Mouse (Mus musculus) embryonic facial prominence, embryonic 10.5 days (tissue): ENCODE data around the gene Irx5. TPM values are rescaled to one million over a fixed set of nuclear protein-coding genes. Genes with fewer than 3 reads are reported as not detected.

Experiments used
- DNase-seq: peaks from one replicate; pipeline ENCODE4 v3.0.0-alpha.2; 2017; ENCODE audit warnings: low spot score
- H3K27ac ChIP-seq: fragments of 300-500 bp; sonication (generic); replicated peaks from 2 replicates; pipeline ENCODE4 v1.5.1; 2016; ENCODE audit warnings: mild to moderate bottlenecking
- H3K27me3 ChIP-seq: fragments of 300-500 bp; sonication (generic); replicated peaks from 2 replicates; pipeline ENCODE4 v1.6.1; 2016; ENCODE audit warnings: low read depth, mild to moderate bottlenecking; ENCODE audit not compliant: poor library complexity, severe bottlenecking
- H3K36me3 ChIP-seq: fragments of 300-500 bp; sonication (generic); replicated peaks from 2 replicates; pipeline ENCODE4 v1.6.1; 2016; ENCODE audit warnings: mild to moderate bottlenecking, moderate library complexity
- H3K4me1 ChIP-seq: fragments of 300-500 bp; sonication (generic); 2 replicates; pipeline ENCODE4 v1.6.1; 2016
- H3K4me3 ChIP-seq: fragments of 300-500 bp; sonication (generic); 2 replicates; pipeline ENCODE4 v1.5.1; 2016; ENCODE audit warnings: mild to moderate bottlenecking, moderate library complexity
- H3K9me3 ChIP-seq: fragments of 300-500 bp; sonication (generic); 2 replicates; pipeline ENCODE4 v1.6.1; 2016; ENCODE audit warnings: mild to moderate bottlenecking
- WGBS: fragments of 180-500 bp; shearing (Covaris S2); methylation state at CpG from one replicate; pipeline ENCODE4 v1.1.7; 2016; 5-methylcytosine and 5-hydroxymethylcytosine counted together
- polyA plus RNA-seq: library from polyadenylated mRNA; unstranded; fragments of >200 nt; fragmentation: Nextera tagmentation; extraction: Ambion mirVana; gene quantifications from 2 replicates; pipeline ENCODE4 v1.2.1, GENCODE M21; 2016

The Irx5 gene
- polyA plus RNA-seq: 9.5 and 10.2 TPM in 2 replicates

DNA sequence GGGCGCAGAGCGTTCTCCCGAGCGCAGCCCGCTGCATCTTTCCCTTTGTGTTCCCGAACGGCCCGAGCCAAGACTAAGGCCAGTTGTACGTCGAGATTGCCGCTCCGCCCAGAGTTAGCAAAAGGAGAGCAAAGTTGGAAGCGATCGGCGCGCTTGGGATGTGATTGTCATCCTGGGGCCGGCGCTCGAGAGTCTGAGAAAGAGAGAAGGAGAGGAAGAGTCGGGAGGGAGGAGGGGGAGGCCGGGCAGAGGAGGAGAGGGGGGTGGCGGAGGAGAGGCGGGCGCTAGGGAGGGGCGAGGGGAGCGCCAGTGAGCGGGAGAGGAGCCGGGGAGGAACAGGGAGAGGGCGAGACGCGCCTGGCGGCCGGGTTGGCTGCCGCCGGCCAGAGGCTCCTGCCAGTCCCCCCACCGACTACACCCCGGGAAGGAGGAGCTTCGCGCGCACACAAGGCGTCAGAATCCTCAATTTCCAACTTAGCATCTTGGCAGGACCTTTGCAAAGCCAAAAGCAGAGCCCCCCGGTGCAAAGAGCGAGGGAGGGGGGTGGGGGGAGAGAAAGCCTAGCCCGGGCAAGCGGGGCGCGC, at the start of gene Irx5:
Irx5 (plus strand) TSS at position 228 of the 584 bp plus-strand sequence.
- Histone ChIP-seq H3K27me3 (peaks cover 70% of the 10 kb centered on the region), H3K4me1 (peaks cover 83% of the 10 kb centered on the region), H3K9me3 (no peaks in the 10 kb centered on the region), H3K36me3 (peaks cover 10% of the 10 kb centered on the region), H3K27ac (peak within 1 kb of the TSS; percentile 94), H3K4me3 (peak within 1 kb of the TSS; percentile 79)
- WGBS: under 1% methylated on average over 46 of the region's 47 CpGs
- peak; percentile 94 for DNase-seq

DNA sequence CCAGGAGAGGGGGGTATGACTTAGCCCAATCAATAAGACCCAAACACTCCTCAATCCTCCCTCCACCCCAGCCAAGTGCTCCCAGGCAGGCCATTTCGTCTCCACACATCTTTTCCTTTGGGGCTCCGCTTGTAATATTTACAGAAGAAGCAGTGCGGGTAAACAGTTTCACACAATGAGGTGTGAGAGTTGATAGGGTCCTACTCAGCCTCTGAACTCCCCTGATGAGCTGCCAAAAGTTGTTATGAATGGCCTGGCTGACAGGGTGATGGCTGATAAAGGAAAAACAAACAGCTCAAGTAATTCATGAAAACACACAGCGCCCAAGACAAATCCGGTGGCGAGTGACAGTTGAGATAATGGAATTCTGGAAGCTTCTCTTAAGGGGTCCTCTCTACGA, 45.2 kb upstream of the Irx5 start:
- WGBS: 67% methylated on average over 7 of the region's 7 CpGs
- H3K27me3 ChIP-seq: no peaks in the 10 kb centered on the region
- peaks cover 10% of the 10 kb centered on the region for H3K4me1 ChIP-seq
- no peaks in the 10 kb centered on the region for H3K36me3 ChIP-seq
- DNase-seq: no peak
- no peaks in the 10 kb centered on the region for H3K9me3 ChIP-seq
- H3K4me3 ChIP-seq: no peak overlapping the region
- H3K27ac ChIP-seq: no peak overlapping the region

GRCm38 (mm10) chr8:92313707-92314106, 43.7 kb upstream of the Irx5 start:
- no peak for DNase-seq
- H3K27me3 ChIP-seq: no peaks in the 10 kb centered on the region
- H3K4me1 ChIP-seq: peaks cover 10% of the 10 kb centered on the region
- H3K27ac ChIP-seq: no peak overlapping the region
- H3K36me3 ChIP-seq: no peaks in the 10 kb centered on the region
- 87% methylated on average over 3 of the region's 3 CpGs for WGBS
- H3K9me3 ChIP-seq: no peaks in the 10 kb centered on the region
- no peak overlapping the region for H3K4me3 ChIP-seq

DNA sequence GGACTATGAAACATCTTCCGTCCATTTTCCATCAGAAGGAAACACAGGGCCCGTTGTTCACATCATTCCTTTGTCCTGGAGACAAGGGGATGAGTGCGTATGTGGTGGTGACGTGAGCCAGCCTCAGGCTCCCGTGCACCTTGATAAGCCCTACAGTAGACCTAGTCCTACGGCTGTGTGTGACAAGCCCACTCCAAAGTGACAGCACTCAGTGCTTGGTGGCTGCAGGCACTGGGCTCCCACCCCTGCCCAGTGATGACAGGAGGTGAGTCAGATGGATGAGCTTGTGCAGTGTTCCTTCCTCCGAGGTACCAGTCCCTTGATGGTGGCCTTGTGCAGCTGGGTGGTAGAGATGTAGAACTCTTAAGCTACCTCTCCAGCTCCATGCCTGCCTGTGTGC, 33.7 kb upstream of the Irx5 start:
- Histone ChIP-seq H3K4me1 (no peaks in the 10 kb centered on the region), H3K36me3 (peaks cover 42% of the 10 kb centered on the region), H3K4me3 (no peak overlapping the region), H3K27ac (no peak overlapping the region), H3K27me3 (no peaks in the 10 kb centered on the region), H3K9me3 (peaks cover 5% of the 10 kb centered on the region; the same call in 1 of the 2 replicates)
- WGBS: 94% methylated on average over 7 of the region's 7 CpGs
- DNase-seq: no peak

GRCm38 (mm10) chr8:92327176-92327575, 30.2 kb upstream of the Irx5 start:
- H3K9me3 ChIP-seq: peaks cover 5% of the 10 kb centered on the region; the same call in 1 of the 2 replicates
- no peaks in the 10 kb centered on the region for H3K4me1 ChIP-seq
- WGBS: 95% methylated on average over 2 of the region's 2 CpGs
- no peak for DNase-seq
- no peak overlapping the region for H3K4me3 ChIP-seq
- H3K27ac ChIP-seq: no peak overlapping the region
- H3K27me3 ChIP-seq: no peaks in the 10 kb centered on the region
- H3K36me3 ChIP-seq: peaks cover 59% of the 10 kb centered on the region

DNA sequence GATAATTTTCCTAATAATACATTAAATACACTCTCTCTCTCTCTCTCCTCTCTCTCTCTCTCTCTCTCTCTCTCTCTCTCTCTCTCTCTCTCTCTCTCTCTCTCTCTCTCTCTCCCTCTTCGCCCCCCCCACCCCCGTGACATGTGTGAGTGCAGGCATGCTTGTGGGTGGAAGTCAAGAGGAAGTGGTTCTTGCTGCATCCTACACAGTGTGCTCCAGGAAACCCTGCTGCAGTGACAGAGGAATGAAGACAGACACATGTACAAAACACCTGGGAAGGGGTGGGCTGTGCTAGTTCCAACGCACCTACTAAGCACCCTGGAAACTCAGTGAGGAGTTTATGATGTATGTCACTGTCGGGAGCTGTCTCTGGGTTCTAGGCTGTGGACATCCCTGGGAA, 28.2 kb upstream of the Irx5 start:
- Histone ChIP-seq H3K9me3 (peaks cover 5% of the 10 kb centered on the region; the same call in 1 of the 2 replicates), H3K4me3 (no peak overlapping the region), H3K27me3 (no peaks in the 10 kb centered on the region), H3K36me3 (peaks cover 60% of the 10 kb centered on the region), H3K27ac (no peak overlapping the region), H3K4me1 (no peaks in the 10 kb centered on the region)
- no peak for DNase-seq
- WGBS: 80% methylated on average over 4 of the region's 4 CpGs

- Histone ChIP-seq H3K27ac (no peak overlapping the region), H3K27me3 (no peaks in the 10 kb centered on the region), H3K36me3 (peaks cover 41% of the 10 kb centered on the region), H3K4me1 (peaks cover 11% of the 10 kb centered on the region), H3K9me3 (peaks cover 5% of the 10 kb centered on the region; the same call in 1 of the 2 replicates), H3K4me3 (no peak overlapping the region)
- WGBS: 77% methylated on average over 3 of the region's 3 CpGs
- no peak for DNase-seq
These were observed 25.6 kb upstream of the Irx5 start for GRCm38 (mm10) chr8:92331811-92332210.

- 93% methylated on average over 8 of the region's 8 CpGs for WGBS
- H3K27me3 ChIP-seq: no peaks in the 10 kb centered on the region
- peaks cover 41% of the 10 kb centered on the region for H3K36me3 ChIP-seq
- no peak overlapping the region for H3K27ac ChIP-seq
- peaks cover 15% of the 10 kb centered on the region for H3K4me1 ChIP-seq
- no peak overlapping the region for H3K4me3 ChIP-seq
- DNase-seq: no peak
- no peaks in the 10 kb centered on the region for H3K9me3 ChIP-seq
These were observed 24.0 kb upstream of the Irx5 start for GRCm38 (mm10) chr8:92333406-92333805.

DNA sequence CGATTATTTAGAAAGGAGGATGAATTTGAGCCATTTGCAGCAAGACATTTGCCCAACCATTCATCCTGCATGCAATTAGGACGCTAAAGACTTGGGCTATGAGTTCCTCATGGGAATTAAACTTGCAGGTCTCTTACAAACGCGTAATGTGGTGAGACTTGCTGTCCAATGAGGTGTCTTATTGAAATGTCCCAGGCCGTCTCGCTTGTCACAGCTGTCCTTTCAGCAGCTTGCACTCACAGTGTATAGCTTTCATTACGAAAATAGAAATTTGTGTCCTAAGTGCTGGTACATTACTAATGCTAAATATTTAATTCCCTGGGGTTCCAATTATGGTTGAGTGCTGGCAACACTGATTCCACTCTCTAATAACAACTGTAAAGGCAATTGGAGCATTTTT, 22.3 kb upstream of the Irx5 start:
- Histone ChIP-seq H3K27ac (no peak overlapping the region), H3K36me3 (peaks cover 41% of the 10 kb centered on the region), H3K9me3 (no peaks in the 10 kb centered on the region), H3K4me1 (peaks cover 15% of the 10 kb centered on the region), H3K27me3 (no peaks in the 10 kb centered on the region), H3K4me3 (no peak overlapping the region)
- 76% methylated on average over 7 of the region's 7 CpGs for WGBS
- no peak for DNase-seq

GRCm38 (mm10) chr8:92336041-92336440, 21.4 kb upstream of the Irx5 start:
- no peak overlapping the region for H3K27ac ChIP-seq
- no peak overlapping the region for H3K4me3 ChIP-seq
- peaks cover 50% of the 10 kb centered on the region for H3K36me3 ChIP-seq
- H3K4me1 ChIP-seq: peaks cover 15% of the 10 kb centered on the region
- WGBS: 82% methylated on average over 6 of the region's 6 CpGs
- no peaks in the 10 kb centered on the region for H3K9me3 ChIP-seq
- H3K27me3 ChIP-seq: no peaks in the 10 kb centered on the region
- no peak for DNase-seq

DNA sequence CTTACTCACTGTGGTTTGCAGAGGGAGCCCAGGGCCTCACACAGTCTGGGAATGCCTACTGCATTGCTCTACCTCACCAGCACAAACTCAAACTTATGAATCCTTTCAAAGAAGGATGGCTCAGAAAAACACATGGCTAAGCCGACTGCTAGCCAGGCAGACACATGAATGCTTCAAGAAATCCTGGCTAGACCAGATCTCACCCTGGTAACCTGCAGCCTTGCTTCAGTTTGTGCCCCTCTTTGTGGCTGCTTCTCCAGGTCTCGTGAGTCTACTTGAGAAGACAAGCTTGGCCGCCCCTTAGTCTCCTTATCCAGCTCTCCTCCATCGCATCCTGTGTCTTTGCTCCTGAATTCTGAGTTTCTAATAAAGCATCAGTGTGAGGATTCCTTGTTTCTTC, 13.9 kb upstream of the Irx5 start:
- DNase-seq: no peak
- WGBS: 89% methylated on average over 4 of the region's 4 CpGs
- H3K36me3 ChIP-seq: peaks cover 56% of the 10 kb centered on the region

DNA sequence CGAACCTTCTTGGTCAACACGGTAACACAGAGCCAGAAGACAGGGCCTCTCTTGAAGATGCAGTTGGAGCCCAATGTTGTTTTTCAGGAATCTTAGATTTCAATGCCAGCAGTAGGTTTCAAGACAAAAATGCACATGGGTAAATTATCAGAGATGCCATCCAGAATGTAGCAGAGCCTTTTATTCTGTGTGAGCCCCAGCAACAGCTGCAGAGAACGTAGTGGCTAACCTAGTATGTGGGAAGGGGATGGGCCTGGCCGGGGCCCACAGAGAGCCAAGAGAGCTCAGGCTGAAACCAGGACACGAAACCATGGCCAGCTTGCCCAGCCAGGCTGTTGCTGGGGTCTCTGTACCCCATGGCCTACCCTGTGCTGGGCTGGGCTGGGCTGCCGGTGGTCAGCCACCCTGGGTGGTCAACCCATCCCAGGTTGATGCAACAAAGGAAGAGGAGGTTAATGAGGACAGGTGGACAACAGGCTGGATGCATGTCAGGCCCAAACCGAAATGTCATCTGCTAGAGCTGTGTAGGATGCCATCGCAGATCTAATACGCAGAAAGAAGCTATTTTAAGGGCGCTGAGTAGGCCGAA, 7.4 kb upstream of the Irx5 start:
- peaks cover 12% of the 10 kb centered on the region for H3K36me3 ChIP-seq
- no peak overlapping the region for H3K27ac ChIP-seq
- peaks cover 14% of the 10 kb centered on the region for H3K27me3 ChIP-seq
- DNase-seq: no peak
- H3K9me3 ChIP-seq: no peaks in the 10 kb centered on the region
- 79% methylated on average over 11 of the region's 11 CpGs for WGBS
- peaks cover 46% of the 10 kb centered on the region for H3K4me1 ChIP-seq
- H3K4me3 ChIP-seq: no peak overlapping the region

More for the DNA sequence above, 13.9 kb upstream of the Irx5 start:
- no peaks in the 10 kb centered on the region for H3K4me1 ChIP-seq
- no peaks in the 10 kb centered on the region for H3K9me3 ChIP-seq
- H3K4me3 ChIP-seq: no peak overlapping the region
- H3K27ac ChIP-seq: no peak overlapping the region
- no peaks in the 10 kb centered on the region for H3K27me3 ChIP-seq

DNA sequence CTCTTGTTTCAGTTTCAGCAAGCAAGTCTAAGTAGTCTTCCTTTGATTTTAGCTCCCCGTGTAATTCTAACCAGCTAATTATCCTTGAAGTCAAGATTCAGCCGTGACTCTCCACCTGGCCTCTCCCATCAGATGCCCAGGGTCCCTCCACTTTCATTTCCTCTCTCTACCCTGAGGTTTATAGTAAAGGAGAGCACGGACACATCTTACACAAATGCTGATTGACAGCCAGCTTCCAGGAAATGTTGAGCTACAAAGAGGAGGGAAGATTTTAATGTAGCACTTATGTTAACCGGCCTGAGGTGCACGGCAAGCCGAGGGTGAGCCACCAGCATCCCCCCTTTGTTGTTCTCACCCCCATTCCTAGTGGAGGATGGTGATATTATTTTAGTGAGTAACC, 4.0 kb upstream of the Irx5 start:
- H3K27me3 ChIP-seq: peaks cover 35% of the 10 kb centered on the region
- peak; percentile 24 for DNase-seq

More for the DNA sequence above, 4.0 kb upstream of the Irx5 start:
- peak overlapping the region; percentile 79 for H3K4me3 ChIP-seq
- WGBS: 9% methylated on average over 6 of the region's 6 CpGs
- peaks cover 70% of the 10 kb centered on the region for H3K4me1 ChIP-seq
- H3K27ac ChIP-seq: no peak overlapping the region
- no peaks in the 10 kb centered on the region for H3K9me3 ChIP-seq
- 0 out of 2 replicates have a peak, but pooled peaks cover 2% of the 10 kb centered on the region for H3K36me3 ChIP-seq
